Mouse (Mus musculus): ENCODE results near the gene Grk3. TPM values are rescaled to one million over a fixed set of nuclear protein-coding genes. Genes with fewer than 3 reads are reported as not detected.

The Grk3 gene
- polyA plus RNA-seq, 2 experiments: 1.4 to 2.0 TPM

DNA sequence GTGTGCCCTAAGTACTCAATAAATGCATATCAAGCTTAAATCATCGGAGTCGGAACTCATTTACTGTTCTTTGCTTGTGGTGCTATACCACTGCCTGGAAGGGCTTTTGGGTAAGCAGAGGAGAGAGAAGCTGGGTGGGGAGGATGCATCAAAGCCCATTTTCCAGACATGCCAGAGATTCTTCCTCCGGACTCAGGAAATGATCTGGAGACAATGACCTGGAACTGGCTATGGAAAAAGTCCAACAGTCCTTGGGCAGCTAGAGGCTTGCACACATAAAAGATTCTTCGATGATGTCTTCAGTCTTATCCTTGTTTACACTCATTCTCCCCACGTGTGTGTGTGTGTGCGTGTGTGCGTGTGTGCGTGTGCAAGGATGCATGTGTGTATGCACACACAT is 80.2 kb downstream of the Grk3 start:
- Histone ChIP-seq H3K36me3 (replicated peaks; ENCODE audit: control insufficient read depth, insufficient read depth, low read depth) (no peaks in the 10 kb centered on the region), H3K4me3 (ENCODE audit: insufficient read depth in 1 of 2, low read depth in 2 of 2, low read length in 2 of 2) (no peak overlapping the region), H3K27me3 (ENCODE audit: control insufficient read depth, insufficient read depth, low read length) (no peaks in the 10 kb centered on the region), H3K9ac (replicated peaks) (no peak overlapping the region), H3K4me1 (replicated peaks; ENCODE audit: control insufficient read depth in 2 of 2, insufficient read depth in 2 of 2, low read length in 1 of 2) (no peaks in the 10 kb centered on the region), H3K9me3 (ENCODE audit: control insufficient read depth, low read length) (no peaks in the 10 kb centered on the region), H3K4me2 (ENCODE audit: low read depth) (no peak overlapping the region), H3K27ac (no peak overlapping the region)
- no peak for DNase-seq (ENCODE audit: low read depth in 3 of 3, low spot score in 3 of 3)
- no peak for ATAC-seq (ENCODE audit: insufficient read depth)
- 71% methylated on average over 8 of the region's 8 CpGs for WGBS (ENCODE audit: insufficient replicate concordance)
- TF ChIP-seq CTCF (IDR thresholded peaks at IDR 0.05; ENCODE audit: low read depth): no peak
- TF ChIP-seq EP300 (IDR thresholded peaks at IDR 0.05; ENCODE audit: low read depth): no peak

DNA sequence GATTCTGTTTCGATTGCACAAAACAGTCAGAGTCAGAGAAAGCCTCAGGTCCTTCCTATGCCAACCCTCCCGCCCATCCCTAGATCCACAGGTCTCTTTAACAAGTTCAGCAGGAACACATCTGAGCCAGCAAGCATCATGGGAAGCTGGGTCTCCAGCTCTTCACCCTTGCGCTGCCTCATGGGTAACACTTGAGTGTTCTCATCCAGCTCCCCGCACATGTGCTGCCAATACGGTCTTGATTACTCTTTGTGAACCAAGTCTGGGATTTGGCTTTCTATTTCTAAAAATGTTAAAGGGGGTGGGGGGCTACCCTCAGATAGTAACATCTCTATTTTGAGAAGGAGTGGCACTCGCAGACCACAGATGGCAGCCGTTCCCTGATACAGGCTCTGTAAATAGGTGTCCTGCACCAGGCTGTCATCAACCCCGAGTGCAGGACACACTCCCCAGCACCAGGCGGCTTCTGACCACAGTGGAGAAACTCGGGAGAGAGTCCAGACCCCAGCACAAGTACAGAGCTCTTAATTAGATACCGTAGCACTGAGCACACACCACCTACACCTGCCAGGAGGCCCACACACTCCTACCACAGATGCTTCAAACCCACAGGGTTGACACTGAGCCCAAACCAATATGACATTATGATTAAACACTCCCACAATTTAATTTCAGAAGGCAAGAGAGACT is 82.6 kb downstream of the Grk3 start:
- 62% methylated on average over 11 of the region's 11 CpGs for WGBS (ENCODE audit: insufficient replicate concordance)

DNA sequence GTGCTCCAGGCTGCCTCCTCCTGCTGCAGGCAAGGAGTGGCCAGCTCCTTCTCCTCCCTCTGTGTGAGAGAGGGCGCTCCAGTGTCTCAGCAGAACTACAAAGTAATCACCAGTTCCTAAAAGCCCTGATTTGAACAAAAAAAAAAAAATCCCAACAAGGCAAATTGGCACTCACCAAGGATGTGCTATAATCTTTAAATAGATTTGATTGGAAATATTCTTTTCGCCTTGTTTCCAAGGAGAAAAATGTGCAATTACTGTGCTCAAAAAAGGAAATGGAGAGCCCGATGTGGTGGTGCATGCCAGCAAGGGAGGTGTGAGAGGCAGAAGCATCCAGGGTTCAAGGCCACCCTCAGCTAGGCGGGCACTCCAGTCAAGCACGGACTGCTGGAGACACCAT is 83.7 kb downstream of the Grk3 start:
- Histone ChIP-seq H3K4me3 (ENCODE audit: insufficient read depth in 1 of 2, low read depth in 2 of 2, low read length in 2 of 2) (no peak overlapping the region), H3K4me2 (ENCODE audit: low read depth) (no peak overlapping the region), H3K36me3 (replicated peaks; ENCODE audit: control insufficient read depth, insufficient read depth, low read depth) (no peaks in the 10 kb centered on the region), H3K27me3 (ENCODE audit: control insufficient read depth, insufficient read depth, low read length) (no peaks in the 10 kb centered on the region), H3K4me1 (replicated peaks; ENCODE audit: control insufficient read depth in 2 of 2, insufficient read depth in 2 of 2, low read length in 1 of 2) (no peaks in the 10 kb centered on the region), H3K9ac (replicated peaks) (no peak overlapping the region), H3K27ac (no peak overlapping the region), H3K9me3 (ENCODE audit: control insufficient read depth, low read length) (no peaks in the 10 kb centered on the region)
- ATAC-seq (ENCODE audit: insufficient read depth): no peak
- TF ChIP-seq CTCF (IDR thresholded peaks at IDR 0.05; ENCODE audit: low read depth) (no peak), EP300 (IDR thresholded peaks at IDR 0.05; ENCODE audit: low read depth) (no peak)
- WGBS (ENCODE audit: insufficient replicate concordance): 77% methylated on average over 5 of the region's 5 CpGs
- no peak for DNase-seq (ENCODE audit: low read depth in 3 of 3, low spot score in 3 of 3)

More for the DNA sequence above, 82.6 kb downstream of the Grk3 start:
- Histone ChIP-seq H3K4me2 (ENCODE audit: low read depth) (no peak overlapping the region), H3K9ac (replicated peaks) (no peak overlapping the region), H3K9me3 (ENCODE audit: control insufficient read depth, low read length) (no peaks in the 10 kb centered on the region), H3K27me3 (ENCODE audit: control insufficient read depth, insufficient read depth, low read length) (no peaks in the 10 kb centered on the region), H3K36me3 (replicated peaks; ENCODE audit: control insufficient read depth, insufficient read depth, low read depth) (no peaks in the 10 kb centered on the region), H3K4me3 (ENCODE audit: insufficient read depth in 1 of 2, low read depth in 2 of 2, low read length in 2 of 2) (no peak overlapping the region), H3K27ac (no peak overlapping the region), H3K4me1 (replicated peaks; ENCODE audit: control insufficient read depth in 2 of 2, insufficient read depth in 2 of 2, low read length in 1 of 2) (no peaks in the 10 kb centered on the region)
- ATAC-seq (ENCODE audit: insufficient read depth): no peak
- TF ChIP-seq CTCF (IDR thresholded peaks at IDR 0.05; ENCODE audit: low read depth): no peak
- no peak for DNase-seq (ENCODE audit: low read depth in 3 of 3, low spot score in 3 of 3)

DNA sequence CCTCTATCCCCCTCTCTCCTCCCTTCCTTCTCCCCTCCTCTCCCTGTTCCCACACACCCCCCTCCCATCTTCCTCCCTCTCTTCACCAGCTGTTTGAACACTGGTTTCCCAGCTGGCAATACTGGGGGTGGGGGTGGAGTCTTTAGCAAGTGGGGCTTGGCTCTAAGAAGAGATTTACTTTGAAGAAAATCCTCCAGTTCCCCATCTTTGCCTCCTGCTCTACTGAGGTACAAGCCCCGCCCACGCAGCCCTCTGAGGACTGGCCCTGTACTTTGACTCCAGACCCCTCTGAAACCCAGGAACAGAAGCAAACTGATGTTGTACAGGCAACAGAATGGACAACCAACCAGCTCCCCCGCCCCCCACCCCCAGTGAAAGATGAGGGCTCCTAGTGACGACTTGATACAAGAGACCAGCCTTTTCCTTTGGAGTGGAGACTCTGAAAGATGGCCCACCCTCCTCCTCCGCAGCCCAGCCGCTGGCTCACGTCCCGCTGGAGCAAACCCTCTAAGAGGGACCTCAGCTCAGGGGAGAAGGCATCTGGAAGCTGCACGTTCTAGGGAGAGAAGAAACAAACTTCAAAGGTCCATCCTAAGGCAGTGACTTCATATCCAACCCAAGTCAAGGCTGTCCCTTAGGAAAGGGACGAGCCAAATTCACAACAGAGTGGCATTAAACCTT is 87.2 kb downstream of the Grk3 start:
- Histone ChIP-seq H3K9me3 (ENCODE audit: control insufficient read depth, low read length) (no peaks in the 10 kb centered on the region), H3K27me3 (ENCODE audit: control insufficient read depth, insufficient read depth, low read length) (no peaks in the 10 kb centered on the region), H3K27ac (no peak overlapping the region), H3K9ac (replicated peaks) (no peak overlapping the region), H3K4me3 (ENCODE audit: insufficient read depth in 1 of 2, low read depth in 2 of 2, low read length in 2 of 2) (no peak overlapping the region), H3K36me3 (replicated peaks; ENCODE audit: control insufficient read depth, insufficient read depth, low read depth) (no peaks in the 10 kb centered on the region), H3K4me1 (replicated peaks; ENCODE audit: control insufficient read depth in 2 of 2, insufficient read depth in 2 of 2, low read length in 1 of 2) (no peaks in the 10 kb centered on the region), H3K4me2 (ENCODE audit: low read depth) (no peak overlapping the region)
- WGBS (ENCODE audit: insufficient replicate concordance): 40% methylated on average over 10 of the region's 10 CpGs
- ATAC-seq (ENCODE audit: insufficient read depth) (no peak), DNase-seq (ENCODE audit: low read depth in 3 of 3, low spot score in 3 of 3) (no peak)
- TF ChIP-seq CTCF (IDR thresholded peaks at IDR 0.05; ENCODE audit: low read depth) (no peak), EP300 (IDR thresholded peaks at IDR 0.05; ENCODE audit: low read depth) (no peak)

DNA sequence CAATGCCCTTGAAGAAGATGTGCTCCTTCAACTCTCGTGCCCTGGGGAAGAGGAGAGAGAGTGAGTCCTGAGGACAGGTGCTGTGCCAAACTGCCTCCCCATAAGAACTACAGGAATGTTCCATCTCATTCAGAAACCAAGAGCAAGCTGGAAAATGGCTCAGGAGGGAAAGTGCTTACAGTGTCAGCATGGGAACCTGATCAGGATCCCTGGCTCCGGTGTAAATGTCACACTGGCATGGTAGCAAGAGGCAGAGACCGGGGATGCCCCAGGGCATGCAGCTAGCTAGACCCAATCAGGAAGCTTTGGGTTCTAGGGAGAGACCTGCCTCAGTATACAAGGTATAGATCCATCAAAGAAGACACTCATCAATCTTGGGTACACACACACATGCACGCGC is 90.2 kb downstream of the Grk3 start:
- Histone ChIP-seq H3K4me3 (ENCODE audit: insufficient read depth in 1 of 2, low read depth in 2 of 2, low read length in 2 of 2) (no peak overlapping the region), H3K36me3 (replicated peaks; ENCODE audit: control insufficient read depth, insufficient read depth, low read depth) (no peaks in the 10 kb centered on the region), H3K27me3 (ENCODE audit: control insufficient read depth, insufficient read depth, low read length) (no peaks in the 10 kb centered on the region), H3K9me3 (ENCODE audit: control insufficient read depth, low read length) (no peaks in the 10 kb centered on the region), H3K9ac (replicated peaks) (no peak overlapping the region), H3K27ac (no peak overlapping the region), H3K4me1 (replicated peaks; ENCODE audit: control insufficient read depth in 2 of 2, insufficient read depth in 2 of 2, low read length in 1 of 2) (no peaks in the 10 kb centered on the region), H3K4me2 (ENCODE audit: low read depth) (no peak overlapping the region)
- ATAC-seq (ENCODE audit: insufficient read depth) (no peak), DNase-seq (ENCODE audit: low read depth in 3 of 3, low spot score in 3 of 3) (no peak)
- TF ChIP-seq CTCF (IDR thresholded peaks at IDR 0.05; ENCODE audit: low read depth): no peak
- TF ChIP-seq EP300 (IDR thresholded peaks at IDR 0.05; ENCODE audit: low read depth): no peak
- 79% methylated on average over 5 of the region's 5 CpGs for WGBS (ENCODE audit: insufficient replicate concordance)

Data from liver, embryonic 14.5 days (tissue).